Mouse (Mus musculus): Measurements from ENCODE around the gene Mzf1.
A peak's percentile ranks its signal among the peaks of the same experiment; 100 is the strongest.

The Mzf1 gene

DNA sequence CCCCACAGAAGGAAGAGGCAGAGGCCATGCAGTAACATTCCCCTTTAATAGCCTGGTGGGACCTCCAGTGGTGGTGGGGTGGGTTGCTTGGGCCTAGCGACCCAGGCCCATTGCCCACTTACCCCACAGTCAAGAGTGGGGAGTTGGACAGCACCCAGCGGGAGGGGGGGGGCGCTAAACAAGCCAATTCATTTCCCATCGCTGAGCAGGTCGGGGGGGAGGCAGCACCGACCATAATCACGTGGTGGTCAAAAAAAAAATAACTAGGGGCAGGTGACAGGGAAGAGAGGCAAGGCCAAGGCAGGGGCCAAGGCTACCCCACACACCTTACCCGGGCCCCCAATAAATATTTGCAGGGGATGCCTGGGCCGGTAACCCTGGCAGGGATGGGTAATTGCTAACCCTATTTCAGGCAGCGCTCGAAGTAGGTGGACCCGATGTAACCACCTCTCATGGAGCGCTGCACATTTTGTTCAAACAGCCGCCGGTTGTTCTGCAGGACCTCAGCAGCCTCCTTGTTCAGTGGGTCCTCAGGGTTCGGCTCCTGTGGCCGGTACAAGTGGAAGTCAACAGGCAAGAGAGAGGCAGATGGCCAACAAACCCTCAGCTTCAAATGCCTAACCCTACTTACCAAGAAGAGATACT is 19.2 kb downstream of the Mzf1 start:
- DNase-seq (ENCODE audit: extremely low spot score, low read depth, low spot score): no peak

DNA sequence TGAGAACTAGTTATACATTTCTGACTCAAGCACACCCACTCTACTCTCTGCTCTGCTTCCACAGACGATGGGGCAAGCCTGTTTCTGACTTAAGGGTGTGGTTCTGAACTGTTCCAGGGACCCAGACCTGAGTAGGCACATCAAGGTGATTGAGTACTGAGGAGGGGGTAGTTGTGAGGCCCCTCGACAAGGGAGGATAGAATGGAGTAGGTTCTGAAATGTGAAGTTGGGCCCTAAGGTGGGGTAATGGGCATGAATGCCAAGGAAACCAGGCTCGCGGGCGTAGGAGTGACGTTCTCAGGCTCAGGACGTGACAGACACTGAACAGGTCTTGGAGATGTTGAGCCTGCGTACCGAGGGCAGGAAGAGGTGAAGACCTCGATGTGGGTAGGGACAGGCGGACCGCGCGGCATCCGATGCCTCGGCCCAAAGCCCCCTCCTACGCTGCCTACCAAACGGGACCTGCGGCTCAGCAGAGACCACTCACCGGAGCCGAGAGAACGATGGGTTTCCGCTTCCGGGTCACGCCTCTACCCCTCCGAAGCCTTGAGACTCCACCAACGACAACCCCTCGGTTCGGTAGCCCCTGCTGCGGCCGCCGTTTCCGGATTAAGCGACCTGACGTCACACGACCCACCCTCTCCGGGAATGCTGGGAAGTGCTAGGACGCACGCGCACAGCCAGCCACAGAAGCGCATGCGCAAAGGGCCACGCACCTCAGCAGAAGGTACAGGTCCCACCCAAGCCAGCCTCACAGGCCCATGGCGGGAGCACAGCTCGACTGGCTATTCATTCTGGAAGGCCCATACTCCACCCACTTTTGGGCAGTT is 20.2 kb downstream of the Mzf1 start, which contains the start of gene Chmp2a:
Gene Chmp2a (minus strand): TSS at position 660 of the 830 bp plus-strand sequence.
- DNase-seq (ENCODE audit: extremely low spot score, low read depth, low spot score): peak; percentile 82

DNA sequence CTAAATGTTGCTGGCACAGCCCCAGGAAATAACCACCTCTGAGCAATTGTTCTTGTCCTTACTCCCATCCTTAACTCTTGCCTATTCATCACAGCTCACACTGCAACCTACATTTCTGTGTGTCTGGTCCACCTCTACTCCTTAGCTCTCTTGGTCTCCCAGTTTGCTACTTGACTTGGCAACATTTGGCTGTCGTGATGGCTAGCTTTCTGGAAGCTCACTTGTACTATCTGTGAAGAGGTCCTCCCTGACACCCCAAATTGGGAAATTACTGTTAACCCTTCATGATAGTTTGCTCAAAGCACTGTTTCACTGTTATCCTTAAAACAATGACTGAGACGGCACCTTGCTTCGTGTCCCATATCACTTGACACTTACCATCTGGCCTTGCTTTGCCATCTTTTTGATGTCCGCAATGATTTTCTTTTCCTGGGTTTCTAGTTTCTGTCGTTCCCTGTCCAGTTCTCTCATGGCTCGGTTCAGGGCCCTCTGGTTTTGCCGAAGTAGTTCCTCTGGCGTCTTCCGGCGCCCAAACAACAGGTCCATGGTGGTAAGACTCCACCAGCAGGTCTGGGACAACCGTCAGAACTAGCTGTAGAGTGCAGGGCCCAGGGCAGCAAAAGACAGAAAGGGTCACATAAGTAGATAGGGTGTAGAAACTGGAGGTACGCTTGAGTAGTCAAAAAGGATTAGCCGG is 21.0 kb downstream of the Mzf1 start:
- no peak for DNase-seq (ENCODE audit: extremely low spot score, low read depth, low spot score)

DNA sequence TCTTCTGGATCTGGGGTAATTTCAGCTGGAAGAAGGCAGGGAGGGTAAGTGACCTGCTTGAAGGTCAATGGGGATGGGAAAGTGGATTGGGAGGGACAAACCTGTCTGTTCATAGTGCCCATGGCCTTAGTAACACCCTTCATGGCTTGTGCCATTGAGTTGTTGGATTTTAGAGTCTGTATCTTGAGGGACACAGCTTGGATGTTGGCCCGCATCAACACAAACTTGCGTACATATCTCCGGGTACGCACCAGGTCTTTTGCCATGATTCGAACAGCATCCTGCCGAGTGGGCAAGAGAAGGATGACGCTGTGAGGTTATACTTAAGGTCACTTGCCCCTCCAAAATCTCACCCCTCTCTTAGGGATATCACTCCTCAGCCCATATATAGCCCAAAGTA is 22.0 kb downstream of the Mzf1 start:
- DNase-seq (ENCODE audit: extremely low spot score, low read depth, low spot score): no peak

DNA sequence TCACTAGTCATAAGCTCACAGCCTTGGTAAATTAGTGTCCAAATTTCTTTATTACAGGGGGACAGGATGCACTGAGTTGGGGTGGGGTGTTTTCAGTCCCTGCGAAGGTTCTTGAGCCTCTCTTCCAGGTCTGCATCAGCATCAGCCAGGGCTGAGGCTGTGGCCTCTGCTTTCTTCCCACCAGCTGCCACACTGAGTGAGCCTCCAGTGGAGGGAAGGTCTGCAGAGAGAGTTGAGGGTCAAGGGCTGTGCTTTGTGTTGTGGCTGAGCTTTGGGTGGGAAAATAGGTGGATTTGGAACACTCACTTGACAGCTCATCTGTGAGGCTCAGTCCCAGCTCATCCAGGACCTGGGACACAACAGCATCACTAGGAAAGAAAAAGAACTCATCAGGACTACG is 22.6 kb downstream of the Mzf1 start:
- no peak for DNase-seq (ENCODE audit: extremely low spot score, low read depth, low spot score)

DNA sequence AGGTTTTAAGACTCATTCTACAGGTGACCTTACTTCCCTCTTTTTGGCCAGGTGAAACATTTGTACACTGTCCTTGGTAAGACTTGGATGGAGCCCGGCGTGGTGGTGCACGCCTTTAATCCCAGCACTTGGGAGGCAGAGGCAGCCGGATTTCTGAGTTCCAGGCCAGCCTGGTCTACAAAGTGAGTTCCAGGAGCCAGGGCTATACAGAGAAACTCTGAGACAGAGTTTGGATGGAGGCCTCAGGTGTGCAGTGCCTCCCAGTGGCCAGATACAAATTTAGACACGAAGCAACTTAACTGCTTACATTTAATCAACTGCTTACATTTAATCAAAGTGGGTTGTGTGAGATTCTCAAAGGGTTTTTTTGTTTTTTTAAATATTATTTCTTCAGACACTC is 23.5 kb downstream of the Mzf1 start:
- no peak for DNase-seq (ENCODE audit: extremely low spot score, low read depth, low spot score)

DNA sequence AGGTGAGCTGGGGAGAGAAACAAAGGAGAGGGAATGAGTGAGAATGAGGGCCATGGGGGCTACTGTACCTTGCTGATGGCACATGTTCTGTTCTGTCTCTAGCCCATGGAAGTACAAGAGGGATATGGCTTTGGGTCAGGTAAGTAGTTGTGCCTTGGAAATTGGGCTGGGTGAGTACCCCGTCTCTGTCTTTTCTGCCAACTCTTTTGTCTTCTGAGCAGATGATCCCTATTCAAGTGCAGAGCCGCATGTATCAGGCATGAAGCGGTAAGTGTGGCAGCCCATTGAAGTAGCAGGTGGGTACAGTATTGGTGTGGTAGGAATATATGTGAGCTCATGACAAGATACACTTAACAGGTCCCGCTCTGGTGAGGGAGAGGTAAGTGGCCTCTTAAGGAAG is 25.6 kb downstream of the Mzf1 start:
- DNase-seq (ENCODE audit: extremely low spot score, low read depth, low spot score): no peak

DNA sequence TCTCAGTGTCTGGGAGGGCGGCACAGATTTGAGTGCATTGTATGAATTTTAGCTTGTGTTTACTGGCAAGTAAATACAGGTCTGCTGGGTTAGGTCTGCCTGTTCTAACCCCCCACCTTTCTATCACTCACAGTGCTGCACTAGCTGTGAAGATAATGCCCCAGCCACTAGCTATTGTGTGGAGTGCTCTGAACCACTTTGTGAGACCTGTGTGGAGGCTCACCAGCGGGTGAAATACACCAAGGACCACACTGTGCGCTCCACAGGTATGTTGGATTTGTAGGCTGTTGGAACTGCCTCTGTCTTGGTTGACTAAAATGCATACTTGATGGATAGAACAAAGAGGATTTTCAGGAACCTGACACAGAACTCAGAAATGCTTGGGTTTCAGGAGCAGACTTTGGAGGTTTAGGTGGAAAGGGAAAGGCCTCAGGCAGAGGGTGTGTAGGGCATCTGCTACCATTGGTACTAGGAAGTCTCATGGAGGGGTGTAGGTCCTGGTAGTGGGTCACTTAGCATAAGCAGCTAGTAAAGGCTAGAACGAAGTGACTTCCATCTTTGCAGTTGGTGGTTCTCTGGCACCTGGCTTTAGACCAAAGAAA is 29.0 kb downstream of the Mzf1 start:
- no peak for DNase-seq (ENCODE audit: extremely low spot score, low read depth, low spot score)

DNA sequence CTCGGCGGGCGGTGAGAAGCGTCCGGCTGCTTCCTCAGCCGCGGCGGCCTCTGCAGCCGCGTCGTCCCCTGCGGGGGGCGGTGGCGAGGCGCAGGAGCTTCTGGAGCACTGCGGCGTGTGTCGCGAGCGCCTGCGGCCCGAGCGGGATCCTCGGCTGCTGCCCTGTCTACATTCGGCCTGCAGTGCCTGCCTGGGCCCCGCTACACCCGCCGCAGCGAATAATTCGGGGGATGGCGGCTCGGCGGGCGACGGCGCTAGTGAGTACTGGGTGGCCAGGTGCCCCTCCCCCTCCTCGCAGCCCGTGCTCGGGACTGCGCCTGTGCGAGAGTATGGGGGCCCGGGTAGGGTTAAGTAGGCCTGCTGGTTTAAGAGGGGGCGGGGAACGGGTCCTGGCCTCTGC is 29.8 kb downstream of the Mzf1 start:
- no peak for DNase-seq (ENCODE audit: extremely low spot score, low read depth, low spot score)

DNA sequence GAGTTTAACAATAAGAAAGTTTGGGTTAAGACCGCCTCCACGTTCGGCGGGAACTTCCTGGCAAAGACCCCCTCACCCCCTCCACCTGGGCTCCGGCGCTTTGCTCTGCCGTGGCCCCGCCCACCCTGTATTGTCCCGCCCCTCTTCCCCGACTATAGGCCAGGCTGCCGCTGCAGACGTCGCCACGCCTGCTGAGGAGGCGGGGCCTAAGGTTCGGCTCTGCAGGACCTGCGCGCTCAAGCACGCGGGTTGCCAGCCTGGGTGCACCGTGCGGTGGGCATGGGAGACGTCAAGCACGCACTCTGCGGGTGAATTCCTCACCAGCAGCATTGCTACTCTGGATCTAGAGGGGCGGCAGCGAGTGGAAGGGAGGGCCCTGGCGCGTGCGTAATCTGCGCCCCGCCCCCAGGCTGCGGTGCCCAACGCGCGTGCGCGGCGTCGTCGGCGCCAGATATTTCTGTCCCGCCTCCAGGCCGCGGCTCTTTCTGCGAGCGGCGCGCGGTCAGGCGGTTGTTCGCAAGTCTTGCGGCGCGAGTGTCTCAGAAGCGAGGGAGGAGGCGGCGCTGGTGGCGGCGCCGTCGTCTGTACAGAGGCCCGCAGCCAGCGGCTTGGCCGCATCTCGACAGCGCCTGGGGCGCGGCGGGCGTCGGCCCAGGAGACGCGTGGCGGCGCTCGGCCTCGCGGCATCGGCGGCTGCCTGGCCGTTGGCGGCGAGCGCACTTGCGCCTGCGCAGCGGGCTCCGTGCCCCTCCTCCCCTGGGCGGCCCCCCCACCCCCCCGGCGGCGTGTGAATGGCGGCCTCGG is 30.4 kb downstream of the Mzf1 start:
- DNase-seq (ENCODE audit: extremely low spot score, low read depth, low spot score): peak; percentile 69

DNA sequence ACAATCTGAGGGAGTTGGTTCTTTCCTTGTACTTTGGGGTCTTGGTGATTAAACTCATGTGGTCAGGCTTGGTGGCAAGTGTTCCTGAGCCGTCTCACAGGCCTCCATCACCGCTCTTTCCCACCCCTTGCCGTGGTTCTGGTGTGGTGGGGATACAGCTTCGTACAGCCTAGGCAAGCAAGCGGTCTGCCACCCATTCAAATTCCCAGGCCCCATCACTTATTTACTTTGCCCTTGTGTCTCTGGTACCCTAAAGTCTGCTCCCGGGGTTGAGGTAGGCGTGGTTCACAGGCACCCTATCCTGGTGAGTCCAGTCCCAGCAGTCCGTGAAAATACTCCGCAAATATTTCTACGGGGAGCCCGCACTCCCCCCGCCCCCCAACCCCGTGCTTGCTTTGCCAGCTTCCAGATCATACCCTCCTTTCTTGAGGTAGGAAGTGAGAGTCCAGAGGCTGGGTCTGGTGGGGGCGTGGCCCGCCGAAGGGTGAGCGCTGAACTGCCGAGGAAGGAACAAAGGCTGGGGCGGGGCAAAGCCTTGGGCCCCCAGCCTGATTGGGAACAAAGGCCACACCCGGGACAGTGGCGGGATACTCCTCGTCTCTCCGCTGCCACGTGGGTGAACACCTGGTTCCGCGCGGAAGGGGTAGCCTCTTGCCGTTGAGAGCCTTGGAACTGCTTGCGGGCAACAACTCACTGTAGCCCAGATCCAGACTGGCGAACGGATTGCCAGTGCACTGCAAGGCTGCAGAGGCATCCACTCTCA is 31.6 kb downstream of the Mzf1 start:
- DNase-seq (ENCODE audit: extremely low spot score, low read depth, low spot score): no peak

DNA sequence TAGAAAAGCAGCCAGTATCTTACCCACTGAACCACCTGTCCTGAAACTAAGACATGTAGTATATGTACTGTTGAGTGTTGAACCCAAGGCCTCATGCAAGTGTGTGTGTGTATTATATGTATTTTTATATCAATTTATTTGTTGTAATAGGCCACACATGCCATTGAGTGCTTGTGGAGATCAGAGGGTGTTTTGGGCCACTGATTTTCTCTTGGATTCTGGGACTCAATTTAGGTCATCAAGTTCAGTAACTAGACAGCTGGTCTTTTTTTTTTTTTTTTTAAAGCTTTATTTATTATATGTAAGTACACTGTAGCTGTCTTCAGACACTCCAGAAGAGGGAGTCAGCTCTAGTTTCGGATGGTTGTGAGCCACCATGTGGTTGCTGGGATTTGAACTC is 39.3 kb downstream of the Mzf1 start:
- no peak for DNase-seq (ENCODE audit: extremely low spot score, low read depth, low spot score)

DNA sequence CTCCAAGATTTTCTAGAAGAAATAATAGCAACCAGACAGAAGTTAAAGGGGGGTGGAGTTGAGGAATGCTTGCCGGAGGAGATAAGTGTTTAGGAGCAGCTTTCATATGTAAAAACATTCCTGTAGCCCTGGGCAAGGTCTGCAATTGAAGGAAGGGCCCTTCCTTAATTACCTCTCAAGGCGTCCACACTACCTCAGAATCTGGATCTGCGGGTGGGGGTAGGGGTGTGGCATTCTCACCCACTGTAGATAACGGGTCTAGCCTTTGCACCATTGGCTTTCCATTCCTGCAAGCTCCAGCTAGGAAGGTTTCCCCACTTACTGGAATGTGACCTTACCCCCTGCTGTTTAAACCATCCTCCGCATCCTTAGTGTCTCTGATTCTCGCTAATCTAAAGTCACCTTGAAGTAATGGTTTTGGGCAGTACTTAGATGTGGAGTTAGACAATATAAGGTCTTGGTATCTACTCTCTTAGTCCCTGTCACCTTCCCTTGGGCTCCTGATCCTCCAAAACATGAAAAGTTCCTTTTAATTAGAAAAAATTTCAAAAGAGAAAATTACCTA is 40.2 kb downstream of the Mzf1 start:
- DNase-seq (ENCODE audit: extremely low spot score, low read depth, low spot score): no peak

DNA sequence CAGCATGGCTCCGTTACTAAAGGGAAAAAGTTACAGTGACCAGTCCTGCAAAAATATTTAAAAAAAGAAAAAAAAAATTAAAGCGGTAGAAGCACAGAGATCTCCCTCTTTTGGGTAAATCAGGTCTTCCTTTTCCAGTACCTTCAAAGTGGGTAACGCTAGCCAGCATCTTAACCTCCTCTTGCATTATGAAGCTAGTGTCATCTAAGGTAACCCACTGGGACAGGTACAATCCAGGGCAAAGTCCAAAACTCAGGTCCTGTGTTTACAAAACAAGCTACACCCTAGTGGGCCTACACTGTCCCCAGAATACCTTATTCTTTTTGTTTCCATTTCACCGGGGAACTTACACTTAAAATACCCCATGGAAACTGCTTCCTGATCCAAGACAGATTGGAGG is 40.9 kb downstream of the Mzf1 start:
- no peak for DNase-seq (ENCODE audit: extremely low spot score, low read depth, low spot score)

DNA sequence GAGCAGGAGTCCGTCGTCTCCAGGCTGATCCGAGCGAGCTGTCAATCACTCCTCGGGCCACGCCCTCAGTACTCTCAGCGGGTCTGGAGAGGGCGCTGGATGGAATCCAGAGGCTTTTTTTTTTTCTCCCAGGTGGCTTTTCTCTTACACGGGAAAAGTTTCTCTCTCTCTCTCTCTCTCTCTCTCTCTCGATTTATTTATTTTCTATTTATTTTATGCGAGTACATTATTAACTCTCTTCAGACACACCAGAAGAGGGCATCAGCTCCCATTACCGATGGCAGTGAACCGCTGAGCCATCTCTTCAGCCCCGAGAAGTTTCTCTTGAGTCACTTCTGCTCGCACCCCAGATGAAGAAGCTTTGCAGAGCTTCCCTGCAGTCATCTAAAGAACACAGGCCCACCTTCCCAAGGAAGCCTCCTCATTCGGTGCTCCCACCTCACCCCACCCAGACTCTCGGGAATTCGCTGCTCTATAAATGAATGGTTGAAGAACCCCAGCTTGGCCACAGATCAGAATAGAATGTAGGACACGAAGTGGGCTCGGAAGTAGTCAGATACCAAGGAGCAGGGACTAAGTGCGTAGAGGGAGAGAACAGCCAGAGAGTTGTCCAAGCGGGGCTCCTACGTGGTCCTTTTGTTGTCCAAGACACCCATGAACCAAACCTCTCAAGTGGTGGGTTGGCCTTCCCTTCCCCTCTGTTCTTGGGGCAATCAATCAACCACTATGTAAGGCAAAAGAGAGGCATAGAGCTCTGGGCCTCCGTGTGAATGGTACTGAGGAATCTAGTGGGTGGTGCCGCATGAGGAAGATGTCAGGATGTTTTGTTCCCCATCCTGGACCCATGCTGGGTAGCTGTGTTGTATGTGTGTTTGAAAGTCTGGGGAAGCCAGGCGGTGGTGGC is 44.3 kb downstream of the Mzf1 start, which contains the start of gene Zbtb45:
Gene Zbtb45 (minus strand): TSS at position 30 of the 904 bp plus-strand sequence.
- DNase-seq (ENCODE audit: extremely low spot score, low read depth, low spot score): no peak

DNA sequence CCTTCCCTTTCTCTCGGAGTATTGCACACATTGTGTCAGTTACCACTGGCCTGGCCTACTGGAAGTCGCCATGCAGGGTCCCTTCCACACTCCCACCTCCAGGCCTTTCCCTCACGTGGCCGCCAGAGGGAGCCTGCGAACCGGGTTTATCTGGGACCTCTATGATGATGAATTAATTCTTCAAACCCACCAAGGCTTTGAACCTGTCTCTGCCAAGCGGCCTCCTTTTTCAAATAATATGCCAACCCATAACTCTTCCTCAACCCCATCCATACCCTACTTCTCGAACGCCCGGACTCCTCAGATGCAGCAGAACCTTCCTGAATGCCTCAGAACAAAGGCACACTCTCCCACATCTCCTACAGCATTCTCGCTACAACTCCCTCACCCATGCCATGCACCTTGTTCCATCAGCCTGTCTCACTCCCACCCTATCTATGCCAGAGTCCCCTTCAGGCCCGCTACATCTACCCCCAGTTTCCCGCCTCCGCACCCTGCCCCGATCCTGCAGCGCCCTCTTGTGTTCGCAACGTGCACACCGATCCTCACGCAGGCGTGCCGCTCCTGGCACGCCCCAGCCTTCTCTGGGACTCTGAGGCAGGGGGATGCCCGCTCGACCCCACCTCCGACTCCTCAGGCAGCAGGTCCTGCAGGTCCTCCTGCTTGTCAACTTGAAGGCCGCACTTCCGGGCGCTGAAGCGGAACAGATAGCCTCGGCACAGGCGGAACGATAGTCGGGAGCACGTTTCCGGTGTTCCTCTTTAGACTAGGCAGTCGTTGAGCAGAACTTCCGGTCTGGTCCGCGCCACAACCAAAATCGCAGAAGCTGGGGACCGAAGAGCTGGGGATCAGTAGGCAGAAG is 45.2 kb downstream of the Mzf1 start:
- DNase-seq (ENCODE audit: extremely low spot score, low read depth, low spot score): peak; percentile 94

DNA sequence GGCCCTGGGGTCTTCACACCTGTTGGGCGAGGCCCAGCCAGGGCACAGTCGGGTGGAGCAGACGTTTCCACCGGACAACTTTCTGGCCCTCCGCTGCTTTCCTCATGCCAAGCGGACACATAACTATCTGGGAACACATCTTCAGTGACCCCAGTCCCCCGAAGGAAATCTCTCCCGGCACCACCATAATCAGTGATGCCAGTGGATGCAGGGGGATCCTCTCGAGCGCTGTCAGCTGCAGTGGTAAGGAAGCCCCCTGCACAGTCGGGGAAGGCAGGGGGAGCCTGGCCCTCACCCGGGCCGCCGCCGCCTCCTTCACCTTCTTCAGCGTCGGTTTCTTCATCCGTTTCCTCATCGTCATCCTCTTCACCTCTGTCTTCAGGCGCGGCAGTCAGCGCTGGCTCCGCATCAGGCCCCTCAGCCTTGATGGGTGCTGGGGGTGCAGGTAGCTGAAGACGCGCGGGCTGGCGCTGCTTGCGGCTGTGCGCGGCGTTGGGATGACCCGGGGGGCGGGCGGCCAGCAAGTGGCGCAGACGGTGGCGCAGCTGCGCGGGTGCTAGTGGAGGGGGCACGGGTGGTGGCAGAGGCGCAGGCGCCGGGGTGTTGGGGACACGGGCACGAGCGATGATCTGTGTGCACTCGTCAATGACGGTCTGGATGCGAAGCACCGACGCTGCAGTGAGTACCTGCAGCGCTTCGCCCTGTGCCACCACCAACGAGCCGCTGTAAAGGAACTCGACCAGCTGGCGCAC is 47.0 kb downstream of the Mzf1 start:
- no peak for DNase-seq (ENCODE audit: extremely low spot score, low read depth, low spot score)

All from hindlimb bud, embryonic 11.5 days (tissue).